Mouse (Mus musculus) WW6 (cell line): ENCODE measurements around the gene Alg6.
A peak's percentile ranks its signal among the peaks of the same experiment; 100 is the strongest.

ENCODE experiments used
- DNase-seq: peaks from one replicate; pipeline ENCODE4 v3.0.0-alpha.2; 2013; ENCODE audit warnings: low read depth, low spot score

Gene Alg6

DNA sequence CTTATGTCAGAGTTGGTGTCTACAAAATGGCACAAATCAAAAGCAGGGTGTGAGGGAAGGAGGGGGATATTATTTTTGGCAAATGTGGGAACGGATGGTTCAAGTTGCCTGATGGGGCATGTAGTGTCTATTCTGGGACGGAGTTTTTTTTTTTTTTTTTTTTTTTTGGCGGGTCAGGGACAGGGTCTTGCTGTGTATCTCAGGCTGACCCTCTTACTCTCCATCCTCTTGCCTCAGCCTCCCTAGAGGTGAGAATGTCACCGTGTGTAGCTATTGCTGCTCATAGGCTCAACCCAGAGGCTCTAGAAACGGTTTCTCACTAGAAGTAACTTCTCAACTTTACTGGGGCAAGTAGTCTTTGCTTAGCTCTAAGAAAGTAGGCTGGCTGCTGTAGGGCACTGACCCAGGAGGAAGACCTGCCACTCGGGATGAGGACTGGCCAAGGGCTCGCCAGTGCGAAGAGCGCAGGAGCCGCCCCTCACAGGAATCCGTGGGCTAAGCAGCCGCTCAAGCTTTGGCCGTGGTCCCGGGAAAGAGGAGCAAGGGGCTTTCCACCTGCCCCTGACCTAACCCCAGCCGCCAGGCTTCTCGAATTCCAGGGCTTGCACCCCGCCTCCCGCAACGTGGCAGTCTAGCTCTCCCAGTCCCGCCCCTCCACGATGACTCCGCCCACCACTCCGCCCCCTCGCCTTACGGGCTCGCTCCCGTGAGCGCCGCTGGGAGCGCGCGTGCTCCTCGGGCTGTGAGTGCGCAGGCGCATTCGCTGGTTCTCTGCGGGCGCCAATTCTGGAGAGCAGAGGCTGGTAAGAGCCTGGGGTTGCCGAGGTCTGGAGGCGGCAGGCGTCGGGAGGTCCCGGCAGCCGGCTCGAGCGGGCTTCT is at the start of gene Alg6:
Alg6 (plus strand) TSS at position 761 of the 879 bp plus-strand sequence.
- peak; percentile 92 for DNase-seq

DNA sequence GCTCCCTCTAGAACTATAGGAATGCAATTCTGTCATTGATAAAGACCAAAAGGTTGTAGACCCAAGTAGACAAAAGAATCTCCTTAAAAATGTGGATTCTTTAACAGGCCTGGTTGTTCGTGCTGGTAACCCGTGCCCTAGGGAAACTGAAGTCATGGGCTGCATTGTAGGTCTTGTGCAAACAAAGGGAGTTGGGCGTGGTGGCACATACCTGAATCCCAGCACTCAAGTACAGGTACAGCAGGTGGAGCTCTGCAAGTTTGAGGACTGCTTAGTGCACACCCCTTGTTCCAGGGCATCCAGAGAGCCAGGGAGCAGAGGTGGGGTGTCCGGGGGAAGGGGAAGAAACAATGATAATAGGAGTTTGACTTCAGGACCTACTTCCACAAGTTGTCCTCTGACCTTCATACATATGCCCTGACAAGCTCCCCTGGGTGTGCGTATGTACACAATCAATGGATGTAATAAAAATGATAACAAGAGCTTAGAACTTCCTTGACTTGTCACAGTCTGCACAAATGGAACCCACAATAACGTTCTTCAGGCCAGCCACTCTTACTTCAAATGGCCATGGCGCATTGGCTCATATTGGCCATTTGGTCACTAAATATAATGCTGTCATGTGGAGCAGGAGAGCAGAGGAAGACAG is 45.1 kb upstream of the Alg6 start:
- DNase-seq, result no peak

DNA sequence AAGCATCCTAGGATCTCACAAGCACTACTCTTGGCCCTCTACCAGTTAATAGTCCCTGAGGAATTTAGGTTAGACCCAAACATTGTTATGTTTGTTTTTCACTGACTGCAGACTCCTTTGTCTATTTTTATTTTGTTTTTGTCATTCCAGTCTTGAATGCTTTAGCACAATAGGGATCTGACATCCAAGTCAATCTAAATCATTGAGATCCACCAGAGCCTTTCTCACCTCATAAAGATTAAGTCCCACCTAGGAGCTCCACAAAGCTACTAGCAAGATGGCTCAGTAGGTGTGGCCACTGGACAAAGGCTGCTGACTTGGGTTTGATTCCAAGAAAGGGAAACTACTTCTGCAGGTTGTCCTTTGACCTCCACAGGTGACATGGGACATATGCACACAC is 40.3 kb upstream of the Alg6 start:
- no peak for DNase-seq

DNA sequence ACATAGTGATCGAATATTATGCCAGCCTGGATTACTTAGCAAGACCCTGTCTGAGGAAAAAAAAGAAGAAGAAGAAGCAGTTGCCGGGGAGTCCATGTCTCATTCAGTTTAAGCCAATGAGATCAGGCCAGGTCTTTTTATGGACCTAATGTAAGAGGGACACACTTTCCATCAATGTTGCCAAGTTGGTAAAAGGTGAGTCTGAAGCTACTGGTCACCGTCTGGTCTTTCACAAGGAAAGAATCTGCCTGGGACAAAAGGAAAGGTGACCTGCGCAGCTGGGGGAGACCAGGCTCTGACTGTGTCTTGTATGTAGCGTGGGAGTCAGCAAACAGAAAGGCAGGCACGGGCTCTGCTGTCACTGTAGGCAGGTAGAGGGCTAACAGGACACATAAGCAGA is 31.5 kb upstream of the Alg6 start:
- no peak for DNase-seq

DNA sequence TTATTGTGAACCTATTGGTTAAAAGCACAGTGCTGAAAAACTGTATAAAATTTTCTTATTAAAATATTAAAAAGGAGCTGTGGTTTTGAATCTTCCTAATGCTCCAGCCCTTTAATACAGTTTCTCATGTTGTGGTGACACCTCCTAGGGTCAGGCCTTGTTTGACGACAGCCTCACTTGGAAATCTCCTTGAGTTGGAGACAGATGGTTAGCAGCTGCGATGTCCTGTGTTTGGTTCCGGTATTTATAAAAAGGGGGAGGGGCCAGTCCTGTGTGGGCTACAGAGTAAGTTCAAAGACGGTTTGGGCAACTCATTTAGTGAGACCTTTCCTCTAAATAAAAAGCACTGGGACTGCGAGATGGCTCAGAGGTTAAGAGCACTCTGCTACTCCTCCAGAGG is 29.2 kb upstream of the Alg6 start:
- no peak for DNase-seq

DNA sequence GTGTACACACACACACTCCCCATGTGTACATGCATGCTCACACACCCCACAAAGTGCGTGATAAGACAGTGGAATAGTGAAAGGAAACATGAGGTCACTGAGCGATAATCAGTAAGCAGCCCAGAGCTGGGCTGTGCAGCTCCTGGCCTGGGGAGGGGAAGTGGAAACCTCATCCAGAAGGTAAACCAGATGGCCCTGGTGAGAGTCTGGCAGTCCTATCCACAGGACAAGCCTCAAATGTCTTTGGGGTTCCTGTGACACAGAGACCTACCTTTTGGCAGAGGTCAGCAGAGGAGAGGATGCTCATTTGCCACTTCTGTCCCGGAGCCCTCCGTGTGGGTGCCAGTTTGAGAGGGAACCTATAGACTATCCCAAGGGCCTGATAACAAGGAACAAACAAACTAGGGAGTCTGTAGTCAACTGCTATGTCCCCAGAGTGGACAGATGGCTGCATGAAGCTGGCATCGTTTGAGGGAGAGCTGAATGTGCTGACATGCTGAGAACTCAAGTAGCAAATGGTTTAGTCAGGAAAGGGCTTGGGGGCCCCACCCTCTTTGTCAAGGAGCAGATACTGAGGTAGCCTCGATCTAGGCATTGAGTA is 2.8 kb upstream of the Alg6 start:
- no peak for DNase-seq

DNA sequence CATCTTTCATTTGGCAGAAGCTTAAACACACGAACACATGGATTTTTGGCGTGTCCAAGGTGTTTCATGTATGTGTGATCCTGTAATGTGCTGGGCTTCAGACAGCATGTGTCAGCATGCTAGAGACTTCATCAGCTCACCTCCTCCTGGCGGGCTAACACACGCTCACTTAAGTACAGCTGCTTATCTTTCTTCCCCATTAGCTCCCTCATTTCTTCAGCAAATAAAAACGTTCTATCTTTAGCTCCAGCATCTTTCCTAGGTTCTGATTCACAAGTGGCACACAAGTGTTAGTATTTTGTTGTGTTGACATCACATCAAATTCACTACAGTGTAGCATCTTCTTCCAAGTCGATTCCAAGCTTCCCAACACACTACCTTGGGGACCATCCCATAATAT is 1.5 kb upstream of the Alg6 start:
- no peak for DNase-seq

DNA sequence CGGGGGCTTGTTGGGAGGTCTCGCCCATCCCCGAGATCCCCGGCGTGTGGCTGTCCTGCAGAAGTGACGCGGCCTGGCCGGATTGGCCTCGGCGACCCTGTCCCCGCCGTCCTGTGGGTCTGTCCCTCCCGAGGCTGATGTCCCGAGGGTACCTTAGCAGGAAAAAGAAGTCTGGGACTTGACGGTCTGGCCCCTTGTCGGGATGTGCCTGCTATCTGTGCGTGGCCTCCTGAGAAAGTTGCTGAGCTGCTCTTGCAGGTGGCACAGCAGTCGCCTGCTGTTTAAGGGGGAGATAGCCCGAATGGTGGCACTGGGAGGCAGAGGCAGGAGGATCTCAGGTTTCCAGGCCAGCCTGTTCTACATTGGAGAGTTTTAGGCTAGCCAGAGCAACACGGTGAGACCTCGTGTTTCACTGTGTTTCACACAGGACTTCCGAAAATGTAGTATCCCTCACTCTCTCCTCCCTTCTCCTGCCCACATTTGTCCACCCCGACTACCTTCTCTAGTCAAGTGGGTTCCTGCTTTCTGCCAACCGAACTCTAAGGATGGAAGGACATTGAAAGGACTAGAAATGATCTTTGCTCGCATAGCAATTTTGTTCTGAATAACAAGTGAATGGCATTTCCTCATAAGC is 436 bp downstream of the Alg6 start:
- peak; percentile 13 for DNase-seq

DNA sequence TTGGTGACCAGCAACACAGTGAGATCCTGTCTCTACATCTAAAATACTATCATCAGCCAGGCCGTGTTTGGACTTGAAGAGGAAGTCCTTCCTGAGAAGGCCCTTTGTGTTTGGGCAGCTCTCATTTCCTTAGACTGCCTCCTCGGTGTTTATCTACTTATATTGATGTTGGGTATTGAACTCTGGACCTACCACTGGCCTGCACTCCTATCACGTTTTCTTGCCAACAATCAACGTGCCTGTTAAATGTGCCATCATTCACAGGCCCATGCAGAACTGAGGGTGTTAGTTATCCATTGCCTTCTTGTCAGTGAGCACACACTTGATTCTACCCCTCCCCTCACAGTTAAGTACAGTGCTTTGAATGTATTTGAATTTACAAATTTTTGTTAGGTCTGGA is 2.4 kb downstream of the Alg6 start:
- no peak for DNase-seq

DNA sequence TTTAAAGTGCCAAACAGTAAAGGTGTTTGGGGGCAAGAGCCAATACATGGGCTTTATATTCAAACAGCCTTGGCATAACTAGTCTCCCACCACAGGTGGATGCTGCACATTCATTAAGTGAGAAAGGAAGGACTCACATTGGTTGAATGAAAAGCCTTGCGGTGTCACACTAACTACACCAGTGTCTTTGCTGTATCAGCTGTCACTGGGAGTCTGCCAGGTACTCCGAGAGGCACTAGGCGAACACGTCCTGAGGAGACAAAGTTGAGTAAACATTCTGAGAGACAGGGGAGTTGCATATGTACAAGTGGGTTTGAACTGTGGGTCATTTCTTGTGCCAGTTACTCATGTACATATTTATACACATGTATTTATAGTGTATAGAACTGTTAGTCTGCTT is 8.9 kb downstream of the Alg6 start:
- no peak for DNase-seq

DNA sequence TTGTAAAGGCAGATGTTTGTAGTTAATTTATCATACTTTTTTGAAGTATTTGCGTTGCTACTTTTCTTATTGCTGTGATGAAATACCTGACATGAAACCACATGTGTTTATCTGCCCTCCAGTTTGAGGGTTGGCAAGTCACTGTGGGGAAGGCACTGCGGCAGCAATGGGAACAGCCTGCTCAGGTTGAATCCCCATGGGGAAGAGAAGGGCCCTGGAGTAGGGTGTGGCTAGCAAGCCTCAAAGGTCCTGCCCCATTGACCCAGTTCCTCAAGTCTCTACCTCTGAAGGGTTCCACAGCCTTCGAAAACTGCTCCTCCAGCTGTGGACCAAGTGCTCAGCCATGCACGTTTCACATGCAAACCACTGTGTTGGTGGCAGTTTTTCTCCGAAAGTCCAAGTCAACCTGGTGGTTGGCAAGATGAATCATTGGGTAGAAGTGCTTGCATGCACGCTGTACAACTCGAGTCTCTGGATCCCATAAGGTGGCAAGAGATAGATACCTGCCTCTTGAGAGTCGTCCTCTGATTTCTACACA is 10.5 kb downstream of the Alg6 start:
- DNase-seq, result no peak

DNA sequence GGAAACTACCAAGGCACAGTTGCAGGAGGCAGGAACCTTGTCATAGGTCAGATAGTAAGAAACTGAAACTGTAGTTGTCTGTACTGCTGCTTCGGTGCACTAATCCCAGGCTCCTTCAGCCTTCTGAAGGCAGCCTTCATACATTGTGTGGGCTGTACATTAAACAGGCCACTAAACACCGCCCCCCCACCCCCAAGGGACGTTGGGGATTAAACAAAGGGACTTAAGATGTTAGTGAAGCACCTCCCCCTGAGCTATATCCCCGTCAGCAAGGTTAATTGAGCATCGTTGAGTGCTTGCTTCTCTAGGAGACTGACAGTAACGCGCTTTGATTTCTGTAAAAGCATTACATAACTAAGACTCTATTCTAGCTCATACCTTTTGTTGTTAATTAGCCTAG is 24.4 kb downstream of the Alg6 start:
- no peak for DNase-seq

DNA sequence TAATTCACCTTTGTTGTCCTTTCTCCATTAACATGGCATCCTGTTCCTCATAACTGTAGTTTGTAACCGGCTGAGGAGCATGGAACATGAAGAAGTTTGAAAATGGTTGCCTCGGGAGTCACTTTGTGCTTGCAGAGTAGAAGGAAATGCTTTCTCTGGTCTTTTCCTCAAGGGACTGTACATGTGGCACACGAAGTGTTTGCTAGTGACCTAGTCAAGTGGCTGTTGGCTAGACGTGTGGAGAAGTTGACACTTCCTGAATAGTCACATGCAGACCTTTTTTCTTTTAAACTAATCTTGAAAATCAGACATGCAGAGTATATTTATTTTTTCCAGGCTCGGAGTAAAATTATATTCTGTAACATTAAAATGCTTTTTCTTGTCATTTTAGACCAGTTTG is 37.0 kb downstream of the Alg6 start:
- no peak for DNase-seq

DNA sequence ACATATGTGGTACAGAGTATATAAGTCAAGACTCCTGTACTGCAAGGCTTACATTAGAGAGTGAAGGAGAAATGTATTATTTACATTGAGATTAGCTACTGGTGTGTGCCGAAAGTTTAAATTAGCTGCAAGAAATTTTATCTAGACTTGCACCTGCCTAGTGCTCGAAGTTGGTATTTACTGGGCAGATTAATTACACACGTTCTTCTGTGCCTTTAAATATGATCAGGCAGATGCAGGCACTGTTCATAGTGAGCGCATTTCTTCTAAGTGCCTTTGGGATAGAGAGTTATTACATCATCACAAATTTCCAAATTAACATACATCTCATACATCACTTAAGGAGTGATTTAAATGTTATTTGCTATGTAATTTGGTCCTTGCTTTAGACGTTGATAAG is 50.8 kb downstream of the Alg6 start:
- no peak for DNase-seq

DNA sequence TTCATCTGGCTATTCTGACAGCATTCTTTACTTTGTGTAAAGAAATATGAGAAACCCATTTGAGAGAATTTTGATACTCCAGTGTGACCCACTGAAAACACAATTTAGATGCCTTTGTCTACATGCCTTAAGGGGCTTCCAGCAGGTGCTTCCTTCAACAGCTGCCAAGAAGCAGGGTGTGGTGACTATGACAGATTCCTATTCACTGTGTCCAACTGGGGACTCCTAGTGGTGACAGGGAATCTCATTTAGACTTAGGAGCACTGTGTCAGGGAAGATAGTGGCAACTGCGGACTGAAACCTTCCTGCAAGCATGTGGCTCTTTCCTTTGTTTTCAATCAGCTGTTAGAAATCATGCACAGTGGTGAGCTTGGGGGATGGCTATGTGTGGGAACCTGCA is 51.3 kb downstream of the Alg6 start:
- DNase-seq, result no peak

DNA sequence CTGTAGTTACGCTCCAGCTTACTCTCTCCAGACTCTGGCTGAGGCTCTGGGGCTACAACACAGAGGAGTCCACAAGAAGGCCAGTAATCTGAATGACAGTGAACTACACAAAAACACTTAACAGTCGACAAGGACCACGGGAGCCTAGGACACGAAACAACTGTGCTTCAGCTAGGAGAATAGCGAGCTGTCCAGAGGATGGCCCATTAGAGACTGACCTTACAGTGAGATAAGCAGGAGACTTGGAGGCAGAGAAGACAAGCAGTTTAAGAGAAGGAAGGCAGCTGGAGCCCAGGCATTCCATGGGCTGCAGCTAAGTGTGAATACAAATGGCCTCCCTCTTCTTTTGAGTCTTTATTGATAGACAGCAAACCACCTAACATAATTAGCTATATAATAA is 55.1 kb downstream of the Alg6 start:
- no peak for DNase-seq

DNA sequence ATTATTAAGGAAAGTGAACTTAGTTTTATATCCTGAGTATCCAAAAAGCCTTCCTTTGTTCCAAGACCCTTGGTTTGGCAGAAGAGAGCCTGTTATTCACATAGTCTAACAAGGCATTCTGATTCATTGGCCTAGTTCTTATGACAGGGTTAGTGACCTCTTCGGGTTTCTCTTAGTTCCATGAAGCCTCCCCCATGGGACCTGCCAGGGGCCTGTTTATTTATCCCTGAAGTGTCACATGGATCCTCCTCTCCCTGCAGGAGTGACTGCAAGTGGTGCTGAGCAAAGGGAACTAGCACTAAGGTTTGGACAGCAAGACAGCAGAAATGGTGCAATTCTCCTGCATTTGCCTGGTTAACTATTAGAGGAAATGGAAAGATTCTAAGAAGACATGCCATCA is 57.6 kb downstream of the Alg6 start:
- DNase-seq, result no peak

DNA sequence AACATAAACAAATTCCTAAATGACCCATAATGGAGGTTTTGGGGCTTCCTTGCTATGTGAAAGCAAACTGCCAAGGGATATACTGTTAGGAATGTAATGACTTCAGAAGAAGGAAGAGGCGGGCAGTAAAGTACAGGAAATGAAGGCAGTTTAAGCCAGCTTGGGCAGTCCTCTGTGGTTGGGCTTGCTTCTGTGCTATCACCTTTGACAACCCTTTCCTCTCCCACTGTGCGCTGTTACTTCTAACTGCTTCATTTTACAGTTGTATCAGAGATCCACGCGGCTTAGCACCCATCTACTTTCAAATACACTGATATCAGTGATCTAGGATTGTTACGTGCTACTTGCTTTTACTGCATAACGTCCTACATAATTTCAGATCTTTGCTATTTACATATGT is 76.9 kb downstream of the Alg6 start:
- no peak for DNase-seq
